Mouse (Mus musculus): ENCODE data around the gene Tbc1d8.

GRCm38 (mm10) chr1:39528319-39528718 lies 49.8 kb upstream of the Tbc1d8 start:
- TF ChIP-seq POLR2A (IDR thresholded peaks at IDR 0.05; ENCODE audit: borderline replicate concordance, control insufficient read depth, low read depth, low read length) (no peak), CTCF (IDR thresholded peaks at IDR 0.05; ENCODE audit: control insufficient read depth, insufficient read depth, low read length) (no peak)
